Mouse (Mus musculus): ENCODE results near the gene Tppp3.

GRCm38 (mm10) chr8:105474680-105475079 is 3.4 kb upstream of the Tppp3 start:
- no peak for TF ChIP-seq CTCF (conservative IDR thresholded peaks at IDR 0.05; ENCODE audit: low read length)
- TF ChIP-seq POU5F1 (IDR thresholded peaks at IDR 0.05; ENCODE audit: borderline replicate concordance, low read length) = no peak

Measured in E14TG2a.4 (cell line).